In the genomic region with DNA sequence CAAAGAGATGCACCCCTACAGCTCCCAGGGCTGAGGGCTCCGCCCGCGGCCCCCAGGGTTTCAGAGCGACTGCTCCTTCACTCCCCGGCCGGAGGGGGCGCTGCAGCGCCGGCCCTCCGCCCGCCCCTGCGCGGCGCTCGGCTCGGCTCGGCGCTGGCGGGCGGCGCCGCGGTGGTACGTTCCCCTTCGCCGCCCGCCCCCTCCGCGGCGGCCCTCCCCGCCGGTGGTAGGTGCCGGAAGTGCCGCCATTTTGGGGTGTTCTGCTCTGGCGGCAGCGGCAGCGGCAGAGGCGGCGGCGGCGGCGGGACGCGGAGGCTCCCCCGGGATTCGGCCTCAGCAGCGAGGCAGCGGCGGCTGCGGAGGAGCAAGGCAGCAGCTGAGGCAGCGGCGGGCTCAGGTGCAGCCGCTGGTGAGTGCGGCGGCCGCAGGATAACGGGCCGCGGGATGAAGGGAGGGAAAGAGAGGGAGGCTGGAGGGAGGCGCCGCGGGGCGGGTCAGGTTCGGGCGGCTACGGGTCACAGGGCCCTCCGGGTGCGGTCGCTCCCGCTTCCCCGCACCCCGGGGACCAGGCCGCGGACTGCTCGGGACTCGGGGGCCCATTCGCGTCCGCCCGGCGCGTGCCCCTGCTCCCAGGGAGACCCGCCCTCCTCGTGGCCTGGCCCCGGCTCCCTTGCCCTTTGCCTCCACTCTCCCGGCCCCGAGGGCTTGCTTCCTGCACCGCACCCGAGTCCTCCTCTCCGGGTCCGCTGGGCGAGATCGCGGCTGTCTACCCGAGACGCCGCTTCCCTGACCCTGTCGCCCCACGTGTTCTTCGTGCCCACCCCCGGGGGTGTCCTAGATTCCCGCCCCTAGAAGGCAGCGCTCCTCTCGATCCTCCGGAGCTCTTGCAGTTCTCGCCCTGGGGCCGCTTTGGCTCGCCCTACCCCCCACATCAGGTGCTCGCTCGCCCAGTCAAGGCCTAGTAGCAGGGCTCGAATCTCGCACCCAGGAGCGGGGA, we compare ENCODE assay signal across 8 mouse cellular contexts. TPM values are rescaled to one million over a fixed set of nuclear protein-coding genes. Genes with fewer than 3 reads are reported as not detected.
DNase-seq lines count a peak whose midpoint lies in the region; ATAC-seq and TF ChIP-seq lines count a peak whose summit lies in the region.

TSS of gene Celf1 (plus strand) at position 150 of the 997 bp plus-strand sequence.

- no peaks in the 10 kb centered on the region for H3K27me3 ChIP-seq in forebrain, embryonic 11.5 days (ENCODE audit: control insufficient read depth, insufficient read depth, low read length)
- no peaks in the 10 kb centered on the region for H3K27me3 ChIP-seq in heart, embryonic 15.5 days
- no peaks in the 10 kb centered on the region for H3K27me3 ChIP-seq in liver, embryonic 16.5 days (ENCODE audit: control insufficient read depth, insufficient read depth, low read depth, low read length)
- H3K27me3 ChIP-seq in neural tube, embryonic 12.5 days (replicated peaks), result no peaks in the 10 kb centered on the region
- no peaks in the 10 kb centered on the region for H3K27me3 ChIP-seq in stomach, postnatal 0 days (ENCODE audit: control insufficient read depth, insufficient read depth, low read length)

- H3K4me1 ChIP-seq in forebrain, embryonic 11.5 days (replicated peaks; ENCODE audit: control insufficient read depth, insufficient read depth, low read length), result no peaks in the 10 kb centered on the region; the same call in 1 of the 2 replicates
- peaks cover 29% of the 10 kb centered on the region for H3K4me1 ChIP-seq in heart, embryonic 15.5 days (replicated peaks)
- H3K4me1 ChIP-seq in liver, embryonic 16.5 days (ENCODE audit: control insufficient read depth, low read depth, low read length), result peaks cover 31% of the 10 kb centered on the region
- peaks cover 25% of the 10 kb centered on the region for H3K4me1 ChIP-seq in neural tube, embryonic 12.5 days
- peaks cover 5% of the 10 kb centered on the region; the same call in 1 of the 2 replicates for H3K4me1 ChIP-seq in stomach, postnatal 0 days (replicated peaks; ENCODE audit: control insufficient read depth, insufficient read depth)

- WGBS in forebrain, embryonic 11.5 days, result under 1% methylated on average over 62 of the region's 113 CpGs
- WGBS in heart, embryonic 15.5 days, result under 1% methylated on average over 105 of the region's 113 CpGs
- under 1% methylated on average over 95 of the region's 113 CpGs for WGBS in liver, embryonic 16.5 days (ENCODE audit: insufficient replicate concordance)
- WGBS in neural tube, embryonic 12.5 days, result under 1% methylated on average over 107 of the region's 113 CpGs
- under 1% methylated on average over 85 of the region's 113 CpGs for WGBS in stomach, postnatal 0 days

- H3K36me3 ChIP-seq in forebrain, embryonic 11.5 days (ENCODE audit: control insufficient read depth, insufficient read depth, low read length), result no peaks in the 10 kb centered on the region
- no peaks in the 10 kb centered on the region for H3K36me3 ChIP-seq in heart, embryonic 15.5 days
- H3K36me3 ChIP-seq in liver, embryonic 16.5 days (ENCODE audit: control insufficient read depth, insufficient read depth), result no peaks in the 10 kb centered on the region
- no peaks in the 10 kb centered on the region for H3K36me3 ChIP-seq in neural tube, embryonic 12.5 days
- no peaks in the 10 kb centered on the region for H3K36me3 ChIP-seq in stomach, postnatal 0 days (ENCODE audit: control insufficient read depth, insufficient read depth, low read length)

- TF ChIP-seq EP300 in stomach, postnatal 0 days (optimal IDR thresholded peaks at IDR 0.05), result no peak

- peak within 1 kb of the TSS; percentile 95 for H3K4me3 ChIP-seq in forebrain, embryonic 11.5 days (ENCODE audit: low read depth, low read length)
- peak within 1 kb of the TSS; percentile 99 for H3K4me3 ChIP-seq in heart, embryonic 15.5 days
- H3K4me3 ChIP-seq in liver, embryonic 16.5 days (ENCODE audit: low read depth, low read length), result peak within 1 kb of the TSS; percentile 89
- H3K4me3 ChIP-seq in neural tube, embryonic 12.5 days, result peak within 1 kb of the TSS; percentile 98
- H3K4me3 ChIP-seq in stomach, postnatal 0 days (ENCODE audit: low read depth, low read length), result peak within 1 kb of the TSS; percentile 99

- H3K27ac ChIP-seq in forebrain, embryonic 11.5 days (ENCODE audit: low read depth, low read length), result peak within 1 kb of the TSS; percentile 87
- peak within 1 kb of the TSS; percentile 97 for H3K27ac ChIP-seq in heart, embryonic 15.5 days
- peak within 1 kb of the TSS; percentile 93 for H3K27ac ChIP-seq in liver, embryonic 16.5 days (ENCODE audit: low read length)
- H3K27ac ChIP-seq in neural tube, embryonic 12.5 days, result peak within 1 kb of the TSS; percentile 91
- H3K27ac ChIP-seq in stomach, postnatal 0 days (replicated peaks), result peak within 1 kb of the TSS; percentile 95

- ATAC-seq in forebrain, embryonic 11.5 days (replicated peaks; ENCODE audit: low FRiP score), result peak; percentile 94
- ATAC-seq in heart, embryonic 15.5 days (replicated peaks; ENCODE audit: insufficient number of reproducible peaks, insufficient read depth, low FRiP score, low read depth), result peak; percentile 93
- ATAC-seq in liver, embryonic 16.5 days (ENCODE audit: low read depth), result peak; percentile 96
- ATAC-seq in neural tube, embryonic 12.5 days (ENCODE audit: low FRiP score, low read depth), result peak; percentile 93
- ATAC-seq in stomach, postnatal 0 days (ENCODE audit: low FRiP score, low TSS enrichment), result peak; percentile 97

- TF ChIP-seq CTCF in stomach, postnatal 0 days (IDR thresholded peaks at IDR 0.05; ENCODE audit: low read depth), result peak; percentile 69

- peak within 1 kb of the TSS; percentile 78 for H3K4me2 ChIP-seq in forebrain, embryonic 11.5 days (ENCODE audit: low read depth, low read length, severe bottlenecking)
- peak within 1 kb of the TSS; percentile 76 for H3K4me2 ChIP-seq in heart, embryonic 15.5 days
- peak within 1 kb of the TSS; percentile 59 for H3K4me2 ChIP-seq in liver, embryonic 16.5 days (ENCODE audit: low read depth, low read length)
- peak within 1 kb of the TSS; percentile 84 for H3K4me2 ChIP-seq in neural tube, embryonic 12.5 days (replicated peaks)
- H3K4me2 ChIP-seq in stomach, postnatal 0 days (replicated peaks; ENCODE audit: low read depth), result peak within 1 kb of the TSS; percentile 84

- peak; percentile 75 to 81 for DNase-seq in CD8-positive naive resting alpha-beta T cell, adult 2 months (ENCODE audit: low read depth in 2 of 2, low spot score in 2 of 2)
- peak; percentile 61 for DNase-seq in c-Kit-positive CD71-negative TER-119-negative erythroid progenitor cells, embryonic 14.5 days (ENCODE audit: low read depth)
- DNase-seq in forebrain, embryonic 11.5 days (ENCODE audit: low spot score), result peak; percentile 91
- DNase-seq in kidney, postnatal 25 days, result peak; percentile 83 to 92
- peak; percentile 90 for DNase-seq in stomach, postnatal 0 days (ENCODE audit: low spot score)

- H3K9ac ChIP-seq in forebrain, embryonic 11.5 days (ENCODE audit: low read length), result peak within 1 kb of the TSS; percentile 93
- peak within 1 kb of the TSS; percentile 98 for H3K9ac ChIP-seq in heart, embryonic 15.5 days
- peak within 1 kb of the TSS; percentile 92 for H3K9ac ChIP-seq in liver, embryonic 16.5 days (ENCODE audit: low read depth, low read length)
- peak within 1 kb of the TSS; percentile 98 for H3K9ac ChIP-seq in neural tube, embryonic 12.5 days
- H3K9ac ChIP-seq in stomach, postnatal 0 days (ENCODE audit: low read length), result peak within 1 kb of the TSS; percentile 89

- no peaks in the 10 kb centered on the region for H3K9me3 ChIP-seq in forebrain, embryonic 11.5 days (ENCODE audit: control insufficient read depth, low read length)
- no peaks in the 10 kb centered on the region for H3K9me3 ChIP-seq in heart, embryonic 15.5 days (replicated peaks)
- H3K9me3 ChIP-seq in liver, embryonic 16.5 days (replicated peaks; ENCODE audit: control insufficient read depth, low read length), result no peaks in the 10 kb centered on the region
- H3K9me3 ChIP-seq in neural tube, embryonic 12.5 days, result no peaks in the 10 kb centered on the region
- no peaks in the 10 kb centered on the region for H3K9me3 ChIP-seq in stomach, postnatal 0 days (ENCODE audit: control insufficient read depth, low read length)

RNA-seq across cellular contexts. Expression of gene Celf1, which starts in this region (rescaled TPM):
- 119 TPM in 2 replicates for polyA plus RNA-seq in forebrain, embryonic 11.5 days (2014; fragmentation: Nextera tagmentation; extraction: Ambion mirVana)
- 98.2 and 98.3 TPM in 2 replicates for polyA plus RNA-seq in heart, embryonic 15.5 days (2015; fragmentation: Nextera tagmentation; extraction: Ambion mirVana)
- 46.8 and 47.9 TPM in 2 replicates for polyA plus RNA-seq in liver, embryonic 16.5 days (2015; fragmentation: Nextera tagmentation; extraction: Ambion mirVana)
- 143 and 146 TPM in 2 replicates for polyA plus RNA-seq in neural tube, embryonic 12.5 days (2016; fragmentation: Nextera tagmentation; extraction: Ambion mirVana)
- polyA plus RNA-seq in stomach, postnatal 0 days (2015; fragmentation: Nextera tagmentation; extraction: Ambion mirVana), result 31.0 and 33.7 TPM in 2 replicates

Comparison
In these comparisons a context has a peak if more than half of its experiments do, and no peak if none do; other contexts are left out.
1. Peak in every context shown above with its lines: DNase-seq, ATAC-seq, H3K4me3 ChIP-seq and H3K27ac ChIP-seq.